Mouse (Mus musculus): Measurements from ENCODE around the gene Sirt7.

DNA sequence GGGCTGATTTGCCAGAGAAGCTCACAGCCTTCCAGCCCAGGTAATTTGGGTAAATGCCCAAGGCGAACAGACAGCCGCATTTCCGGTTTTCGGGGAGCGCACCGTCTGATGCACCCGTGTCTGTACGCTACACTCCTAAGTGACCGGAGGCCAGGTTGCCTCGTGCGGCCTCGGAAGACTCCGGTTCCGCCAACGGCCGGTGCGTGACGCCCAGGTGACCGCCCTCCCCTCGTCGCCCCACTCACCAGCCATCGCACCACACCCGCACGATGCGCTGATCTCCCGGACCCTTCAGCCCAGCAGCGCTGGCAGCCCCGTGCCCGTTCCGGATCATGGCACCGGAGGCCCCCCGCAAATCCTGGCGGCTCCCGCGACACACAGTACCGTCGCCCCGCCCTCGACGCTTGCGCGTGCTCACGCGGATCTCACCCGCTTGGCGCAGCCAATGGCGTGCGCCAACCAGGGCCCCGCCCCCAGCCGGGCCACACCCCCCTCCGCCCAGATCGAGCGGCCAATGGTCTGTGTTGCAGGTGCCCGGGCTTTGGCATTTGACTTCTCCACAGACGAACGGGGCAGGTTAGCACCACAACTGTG lies 7.4 kb downstream of the Sirt7 start, which contains the start of gene Pcyt2:
- no peak for TF ChIP-seq CTCF (IDR thresholded peaks at IDR 0.05; ENCODE audit: extremely low read depth, insufficient read depth, insufficient read length, insufficient replicate concordance)
- TF ChIP-seq POLR2A (IDR thresholded peaks at IDR 0.05; ENCODE audit: low read depth, low read length) = peak; percentile 42; the same call in 1 of the 2 replicates

Measured in spleen, adult 2 months (tissue).